Mouse (Mus musculus) erythroblast, embryonic 14.5 days (primary cell): ENCODE data around the gene Cnot2. TPM values are rescaled to one million over a fixed set of nuclear protein-coding genes. Genes with fewer than 3 reads are reported as not detected.

ENCODE experiments used
- H3K27me3 ChIP-seq: 2 replicates; pipeline ENCODE4 v1.6.1; 2012; ENCODE audit warnings: inconsistent platforms; ENCODE audit not compliant: control insufficient read depth
- H3K36me3 ChIP-seq: 2 replicates; pipeline ENCODE4 v1.6.1; 2012; ENCODE audit warnings: mild to moderate bottlenecking, inconsistent platforms; ENCODE audit not compliant: control insufficient read depth
- H3K4me1 ChIP-seq: 2 replicates; pipeline ENCODE4 v1.6.1; 2012; ENCODE audit warnings: inconsistent platforms; ENCODE audit not compliant: control insufficient read depth
- H3K4me3 ChIP-seq: replicated peaks from 2 replicates; pipeline ENCODE3; 2012; ENCODE audit warnings: moderate library complexity, mild to moderate bottlenecking, inconsistent platforms
- H3K9me3 ChIP-seq: 2 replicates; pipeline ENCODE4 v1.6.1; 2012; ENCODE audit warnings: low read length, inconsistent platforms, mixed read lengths; ENCODE audit not compliant: control insufficient read depth
- GATA1 ChIP-seq: IDR thresholded peaks from 2 replicates; pipeline ENCODE4 v1.6.1; 2012; ENCODE audit warnings: low read length, inconsistent platforms, mixed read lengths
- TAL1 ChIP-seq: IDR thresholded peaks from 3 replicates; pipeline ENCODE4 v1.6.1; 2012; ENCODE audit warnings: low read length, inconsistent platforms, mixed read lengths
- polyA plus RNA-seq: library from polyadenylated mRNA; stranded (reverse); fragments of >175 nt; gene quantifications from 2 replicates; pipeline ENCODE4 v1.2.3, GENCODE M21; 2012

Cnot2 gene
- polyA plus RNA-seq, 1 experiment, result 1.1 TPM

DNA sequence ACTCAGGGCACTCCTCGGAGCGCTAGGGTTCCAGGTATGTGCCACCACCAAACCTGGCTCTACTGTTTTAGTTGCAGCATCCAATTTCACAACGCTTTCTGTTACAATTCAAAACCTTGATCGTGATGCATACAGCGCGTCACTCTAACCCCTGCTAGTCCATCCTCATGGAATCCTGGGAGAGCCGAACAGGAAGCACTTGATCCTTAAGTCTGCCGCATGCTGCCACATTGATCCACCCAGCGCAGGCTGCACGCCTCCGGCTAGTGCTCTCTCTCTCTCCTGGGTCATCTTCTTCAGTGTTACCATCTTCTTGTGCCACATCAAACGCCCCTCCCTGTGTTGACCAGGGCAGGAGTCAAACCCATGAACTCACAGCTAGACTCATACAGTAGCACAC is 133.1 kb downstream of the Cnot2 start:
- Histone ChIP-seq H3K4me1 (no peaks in the 10 kb centered on the region), H3K36me3 (no peaks in the 10 kb centered on the region), H3K9me3 (peaks cover 16% of the 10 kb centered on the region), H3K4me3 (no peak overlapping the region), H3K27me3 (no peaks in the 10 kb centered on the region)
- TF ChIP-seq GATA1 (no peak), TAL1 (no peak)

DNA sequence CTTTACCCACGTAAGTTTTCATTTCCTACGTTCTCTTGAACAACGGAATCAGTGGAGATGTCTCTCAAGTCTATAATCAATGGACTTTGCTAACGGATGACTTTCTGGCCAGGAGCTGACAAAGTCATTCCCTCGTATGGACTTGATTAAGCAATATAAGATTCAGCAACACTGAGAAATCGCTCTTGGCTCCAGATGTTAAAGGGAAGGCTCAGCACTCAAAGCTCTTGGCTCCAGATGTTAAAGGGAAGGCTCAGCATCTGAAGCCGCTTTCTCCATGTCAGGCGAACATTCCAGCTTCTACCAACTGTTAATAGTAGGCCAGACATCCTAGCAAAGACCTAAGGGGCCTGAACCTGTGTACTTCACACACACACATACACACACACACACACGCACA is 134.1 kb downstream of the Cnot2 start:
- Histone ChIP-seq H3K36me3 (no peaks in the 10 kb centered on the region), H3K4me1 (no peaks in the 10 kb centered on the region), H3K27me3 (no peaks in the 10 kb centered on the region), H3K9me3 (peaks cover 17% of the 10 kb centered on the region), H3K4me3 (no peak overlapping the region)
- no peak for TF ChIP-seq TAL1
- no peak for TF ChIP-seq GATA1

DNA sequence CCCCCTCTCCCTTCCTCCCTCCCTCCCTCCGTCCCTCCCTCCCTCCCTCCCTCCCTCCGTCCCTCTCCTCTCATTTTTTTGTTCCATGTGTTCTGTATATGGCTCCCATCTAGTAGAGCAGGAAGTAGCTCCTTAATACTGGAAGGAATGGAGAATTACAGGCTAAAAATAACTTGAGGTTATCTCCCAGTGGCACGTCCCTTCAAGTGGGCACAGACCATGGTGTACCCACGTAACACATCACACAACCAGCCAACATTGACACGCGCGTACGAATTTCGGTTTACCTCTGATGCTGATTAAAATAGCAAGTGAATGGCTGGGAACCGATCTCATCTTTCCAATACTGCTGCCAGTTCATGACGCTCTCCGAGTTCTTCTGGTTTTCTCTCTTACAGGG is 135.3 kb downstream of the Cnot2 start:
- Histone ChIP-seq H3K36me3 (no peaks in the 10 kb centered on the region), H3K9me3 (peaks cover 14% of the 10 kb centered on the region), H3K4me1 (no peaks in the 10 kb centered on the region), H3K4me3 (no peak overlapping the region), H3K27me3 (no peaks in the 10 kb centered on the region)
- no peak for TF ChIP-seq GATA1
- no peak for TF ChIP-seq TAL1

DNA sequence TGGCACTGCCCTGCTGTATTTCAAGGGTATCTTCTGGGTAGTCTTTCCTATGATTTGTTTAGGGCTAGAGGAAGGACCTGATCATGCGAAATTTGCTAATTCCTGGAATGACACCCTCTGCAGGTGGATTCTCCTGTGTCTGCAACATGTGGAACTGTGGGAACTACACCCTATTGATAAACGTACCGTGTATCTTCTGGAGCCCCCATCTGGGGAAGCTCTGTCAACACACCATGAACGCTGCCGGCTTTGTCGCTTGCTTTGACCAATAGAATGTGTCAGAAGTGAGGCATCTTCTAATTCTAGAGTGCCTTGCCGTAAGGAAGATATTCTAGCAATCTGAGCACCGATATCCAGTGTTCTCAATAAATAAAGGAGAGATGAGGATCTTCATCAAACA is 136.5 kb downstream of the Cnot2 start:
- Histone ChIP-seq H3K27me3 (no peaks in the 10 kb centered on the region), H3K4me1 (no peaks in the 10 kb centered on the region), H3K4me3 (no peak overlapping the region), H3K36me3 (no peaks in the 10 kb centered on the region), H3K9me3 (peaks cover 25% of the 10 kb centered on the region)
- no peak for TF ChIP-seq GATA1
- TF ChIP-seq TAL1, result no peak

DNA sequence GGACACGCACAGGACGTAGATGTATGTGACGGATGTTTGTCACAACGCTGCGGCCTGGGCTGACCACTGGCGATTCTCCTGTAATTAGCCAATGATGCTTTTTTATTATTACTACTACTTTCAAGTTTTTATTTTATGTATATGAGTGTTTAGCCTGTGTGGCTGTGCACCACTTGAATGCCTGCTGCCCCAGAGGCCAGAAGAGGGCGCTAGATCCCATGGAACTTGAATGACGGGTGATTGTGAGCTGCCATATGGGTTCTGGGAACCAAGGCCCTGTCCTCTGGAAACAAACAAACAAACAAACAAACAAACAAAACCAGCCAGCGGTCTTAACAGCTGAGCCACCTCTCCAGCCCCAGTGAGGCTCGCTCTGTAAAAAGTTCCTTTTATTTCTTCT is 136.9 kb downstream of the Cnot2 start:
- TF ChIP-seq GATA1 (no peak), TAL1 (no peak)
- H3K4me1 ChIP-seq, result no peaks in the 10 kb centered on the region
- peaks cover 29% of the 10 kb centered on the region for H3K9me3 ChIP-seq

DNA sequence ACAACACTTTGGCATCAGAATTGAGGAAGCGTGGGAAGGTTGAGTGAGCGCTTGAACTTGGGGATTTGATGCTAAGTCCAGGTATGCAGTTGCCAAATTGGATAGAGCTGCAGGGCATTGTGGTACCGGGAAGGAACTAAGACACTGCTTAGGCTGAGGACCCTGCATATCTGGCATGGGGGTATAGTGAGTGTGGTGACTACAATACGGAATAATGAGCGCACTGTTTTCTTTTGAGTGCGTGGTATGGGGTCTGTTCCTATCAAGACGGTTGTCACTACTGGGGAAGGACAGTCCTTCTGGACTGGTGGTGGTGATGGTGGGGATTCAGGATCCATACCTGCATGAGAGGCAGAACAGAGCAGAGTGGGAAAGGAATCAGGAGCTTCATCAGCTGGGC is 140.4 kb downstream of the Cnot2 start:
- H3K9me3 ChIP-seq, result peaks cover 48% of the 10 kb centered on the region

More for the DNA sequence above, 136.9 kb downstream of the Cnot2 start:
- no peaks in the 10 kb centered on the region for H3K27me3 ChIP-seq
- H3K4me3 ChIP-seq, result no peak overlapping the region
- H3K36me3 ChIP-seq, result no peaks in the 10 kb centered on the region

GRCm38 (mm10) chr10:116440088-116440487 is 141.2 kb downstream of the Cnot2 start:
- H3K9me3 ChIP-seq, result peaks cover 49% of the 10 kb centered on the region
- no peak overlapping the region for H3K4me3 ChIP-seq
- TF ChIP-seq GATA1, result no peak
- no peak for TF ChIP-seq TAL1
- H3K36me3 ChIP-seq, result no peaks in the 10 kb centered on the region
- no peaks in the 10 kb centered on the region for H3K4me1 ChIP-seq
- H3K27me3 ChIP-seq, result no peaks in the 10 kb centered on the region

More for the DNA sequence above, 140.4 kb downstream of the Cnot2 start:
- no peak for TF ChIP-seq TAL1
- no peak for TF ChIP-seq GATA1
- no peaks in the 10 kb centered on the region for H3K27me3 ChIP-seq
- H3K4me3 ChIP-seq, result no peak overlapping the region
- H3K36me3 ChIP-seq, result no peaks in the 10 kb centered on the region
- no peaks in the 10 kb centered on the region for H3K4me1 ChIP-seq

DNA sequence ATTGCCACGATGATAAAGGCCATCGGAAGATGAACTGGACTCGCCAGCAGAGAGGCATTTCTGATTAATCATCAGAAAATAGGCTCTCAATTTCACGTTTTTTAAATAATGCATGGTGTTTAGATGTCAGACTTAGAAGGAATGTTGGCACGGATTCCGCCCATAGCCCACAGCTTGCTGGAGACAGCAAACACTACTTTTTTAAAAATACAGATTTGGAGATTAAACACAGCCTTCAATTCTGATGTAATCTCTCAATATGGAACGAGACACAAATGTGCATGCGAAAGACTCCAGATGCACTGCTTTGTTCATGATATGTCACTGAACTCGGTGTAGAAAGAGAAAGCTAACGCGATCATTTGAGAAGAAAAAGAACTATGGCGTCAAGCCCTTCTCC is 145.9 kb downstream of the Cnot2 start:
- H3K36me3 ChIP-seq, result no peaks in the 10 kb centered on the region
- no peaks in the 10 kb centered on the region for H3K4me1 ChIP-seq
- peaks cover 33% of the 10 kb centered on the region for H3K9me3 ChIP-seq
- no peaks in the 10 kb centered on the region for H3K27me3 ChIP-seq
- H3K4me3 ChIP-seq, result no peak overlapping the region
- no peak for TF ChIP-seq TAL1
- TF ChIP-seq GATA1, result no peak

Other genes starting within 250 kb of the Cnot2 start
- gene Kcnmb4, start 107.6 kb downstream of the Cnot2 start, polyA plus RNA-seq, result 0.04 TPM in 1 of 2 replicates, not detected in the other